Mouse (Mus musculus): Measurements from ENCODE around the gene Mup6.
"Not testable (repeated sequence)": the region's sequence is repeated elsewhere in the genome, so short reads cannot be mapped to it uniquely, and the experiment has no call there.

Mup6 gene

DNA sequence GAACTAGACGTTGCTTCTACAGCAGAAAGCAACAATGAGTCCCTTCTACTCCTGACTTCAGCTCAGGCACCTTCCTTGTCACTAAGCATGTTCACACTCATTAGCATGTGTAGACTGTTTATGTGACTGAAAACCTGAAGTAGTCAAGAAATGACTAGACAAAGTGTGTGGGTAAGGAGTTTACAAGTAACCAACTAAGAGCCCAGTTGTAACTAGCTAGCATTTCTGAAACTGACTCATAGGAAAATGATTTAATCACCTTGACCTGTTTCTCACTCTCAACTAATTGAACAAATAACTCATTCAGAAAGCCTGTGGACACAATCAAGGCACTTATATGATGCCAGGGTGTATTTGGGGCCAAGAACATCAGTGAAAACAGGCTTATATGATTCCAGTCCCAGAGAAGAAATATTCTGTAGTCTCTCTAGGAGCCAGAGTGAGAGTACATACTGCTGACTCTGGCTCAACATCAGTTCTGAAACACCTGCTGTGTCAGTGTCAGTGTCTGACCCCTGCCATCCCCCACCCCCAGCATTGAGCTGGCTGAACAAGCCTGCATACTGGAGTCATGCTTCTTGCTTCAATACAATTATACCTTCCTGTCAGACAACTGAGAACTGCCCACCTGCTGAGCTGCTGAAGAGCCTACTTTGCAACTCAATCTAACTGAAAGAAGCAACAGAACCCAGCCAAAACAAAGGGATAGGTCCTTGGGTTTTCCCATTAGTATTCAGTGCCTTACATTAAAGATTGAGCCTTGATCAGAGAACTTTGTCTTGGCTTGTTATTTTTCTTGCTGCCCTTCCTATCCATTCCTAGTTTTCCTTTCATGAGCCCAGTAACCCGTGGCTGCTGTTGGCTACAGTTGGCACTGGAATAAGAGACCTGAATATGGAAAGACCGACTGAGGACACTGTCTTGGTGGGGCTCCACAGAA lies at the start of gene Mup6:
Gene Mup6, plus strand, starts transcription at position 890 of the 940 bp plus-strand sequence.
- no peak for DNase-seq

DNA sequence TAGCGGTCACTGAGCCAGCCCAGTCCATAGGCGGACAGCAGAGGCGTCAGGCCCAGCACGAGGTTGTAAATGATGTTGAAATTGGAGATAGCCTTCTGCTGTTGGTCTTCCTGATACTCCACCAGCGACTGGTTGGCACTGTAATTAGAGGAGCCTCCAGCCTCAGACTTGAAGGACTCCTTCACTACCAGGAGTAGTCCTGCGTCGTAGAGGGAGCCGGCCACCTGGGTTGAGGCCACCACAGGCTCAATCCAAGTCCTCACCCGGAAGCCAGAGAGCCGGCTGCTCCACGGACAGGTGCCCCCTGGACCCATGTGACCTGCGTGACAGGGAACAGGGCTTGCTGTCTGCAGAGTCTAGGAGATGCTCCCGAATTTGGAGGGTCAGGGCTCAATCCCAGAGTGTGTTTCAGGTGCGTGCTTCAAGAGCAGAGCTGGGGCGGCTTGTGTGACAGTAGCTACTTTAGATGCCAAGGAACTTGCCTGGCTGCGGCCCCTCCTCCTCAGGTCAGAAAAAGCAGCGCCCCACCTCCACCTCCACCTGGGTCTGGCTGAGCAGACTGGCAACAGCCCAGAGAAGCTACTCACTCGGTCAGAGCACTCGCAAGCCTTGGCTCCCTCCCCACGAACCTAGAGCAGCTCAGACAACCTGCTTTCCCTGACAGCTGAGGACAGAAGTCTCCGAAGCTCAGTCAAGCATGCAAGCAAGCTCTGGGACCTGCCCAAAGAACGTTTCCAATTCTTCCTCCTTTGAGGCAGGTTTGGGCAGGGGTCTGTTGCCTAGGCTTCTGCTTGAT lies 49.3 kb upstream of the Mup6 start, which contains the start of gene Slc46a2:
Gene Slc46a2, minus strand, starts transcription at position 449 of the 796 bp plus-strand sequence.
- DNase-seq = peak; percentile 50 to 71

- DNase-seq = no peak
Observed at GRCm38 (mm10) chr4:59917966-59918365, 46.1 kb upstream of the Mup6 start.

GRCm38 (mm10) chr4:59925082-59925481 lies 39.0 kb upstream of the Mup6 start:
- no peak for DNase-seq

DNA sequence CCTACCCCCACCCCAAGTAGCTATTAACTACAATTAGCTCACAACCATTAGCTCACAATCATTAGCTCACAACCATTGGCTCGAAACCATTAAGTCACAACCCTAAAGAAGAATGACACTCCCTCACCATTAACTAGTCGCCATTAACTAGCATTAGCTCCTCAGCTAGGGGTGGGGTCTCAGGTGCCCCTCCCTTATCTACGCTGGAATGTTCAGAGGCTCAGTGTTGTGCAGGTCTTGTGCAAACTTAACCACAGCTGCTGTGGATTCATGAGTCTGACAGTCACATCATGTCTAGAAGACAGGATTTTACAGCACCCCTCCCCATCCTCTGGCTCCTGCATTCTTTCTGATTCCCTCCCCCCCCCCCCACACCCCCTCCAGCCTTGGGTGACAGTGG lies 36.4 kb upstream of the Mup6 start:
- no peak for DNase-seq

GRCm38 (mm10) chr4:59928347-59928746 lies 35.7 kb upstream of the Mup6 start:
- DNase-seq = peak; percentile 72 to 83

- peak; percentile 31 to 34 for DNase-seq
Observed at GRCm38 (mm10) chr4:59932505-59933281, 31.4 kb upstream of the Mup6 start.

DNA sequence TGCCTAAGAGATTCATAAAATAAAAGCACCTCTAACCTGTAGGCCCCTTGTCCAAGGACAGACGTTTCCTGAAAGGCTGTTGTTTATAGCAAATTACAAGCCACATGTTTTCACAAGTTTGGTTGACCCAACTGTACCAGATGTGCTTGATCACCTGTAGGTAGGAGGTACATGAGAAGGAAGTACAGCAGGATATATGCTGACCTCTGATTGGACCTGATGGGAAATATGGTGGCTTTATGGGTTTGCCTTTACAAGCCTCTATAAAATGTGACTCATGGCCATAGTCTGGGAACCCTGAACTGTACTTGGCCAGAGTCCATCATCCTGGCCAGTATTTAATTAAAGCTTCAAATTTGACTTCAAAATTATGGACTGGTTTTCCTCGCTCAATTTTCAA lies 26.6 kb upstream of the Mup6 start:
- no peak for DNase-seq

GRCm38 (mm10) chr4:59960610-59961009 lies 3.5 kb upstream of the Mup6 start, which contains the start of gene Mup4:
TSS of gene Mup4 (minus strand) at chr4:59960710.
- DNase-seq = no peak

GRCm38 (mm10) chr4:59997894-59998293 lies 33.8 kb downstream of the Mup6 start:
- DNase-seq = not testable (repeated sequence)

- not testable (repeated sequence) for DNase-seq
Observed at GRCm38 (mm10) chr4:60020141-60020540, 56.0 kb downstream of the Mup6 start.

DNA sequence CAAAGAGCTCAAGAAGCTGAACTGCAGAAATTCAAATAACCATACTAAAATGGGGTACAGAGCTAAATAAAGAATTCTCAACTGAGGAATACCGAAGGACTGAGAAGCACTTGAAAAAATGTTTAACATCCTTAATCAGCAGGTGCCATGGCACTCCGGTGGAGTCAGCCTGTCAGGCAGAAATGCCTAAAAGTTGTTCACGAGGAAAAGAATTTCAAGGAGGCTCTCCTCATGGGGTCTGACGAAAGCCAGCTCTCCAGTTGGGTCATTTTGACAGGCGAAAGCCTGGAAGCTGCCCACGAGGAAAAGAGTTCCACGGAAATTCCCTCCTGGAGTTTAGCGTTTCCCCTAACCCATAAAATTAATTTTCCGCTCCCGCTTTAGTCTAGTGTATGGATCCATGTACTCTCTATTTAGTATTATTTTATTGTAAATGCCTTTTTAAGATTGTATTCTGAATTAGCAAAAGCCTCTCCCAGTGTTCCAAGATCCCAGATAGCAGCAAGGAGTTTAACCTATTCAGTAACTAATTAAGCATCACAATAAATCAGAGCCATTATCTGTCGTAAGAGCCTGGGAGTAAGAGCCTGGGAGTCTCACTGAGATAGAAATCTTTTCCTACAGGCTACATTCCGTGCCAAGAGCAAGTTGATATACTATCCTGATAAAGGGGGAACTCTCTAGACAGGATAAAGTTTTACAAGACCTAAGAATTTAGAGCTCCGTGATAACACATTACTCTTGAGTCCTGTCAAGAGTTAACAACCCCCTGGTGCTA lies 65.4 kb downstream of the Mup6 start:
- not testable (repeated sequence) for DNase-seq
